Mouse (Mus musculus) lung, embryonic 14.5 days (tissue): Measurements from ENCODE around the gene Ap1s3. TPM values are rescaled to one million over a fixed set of nuclear protein-coding genes. Genes with fewer than 3 reads are reported as not detected.
A peak's percentile ranks its signal among the peaks of the same experiment; 100 is the strongest.

Experiments
- ATAC-seq: fragments of 200-750 bp; cut with Nextera tagmentation; 2 replicates; pipeline ENCODE4 v1.8.0; 2017; ENCODE audit warnings: mild to moderate bottlenecking, moderate TSS enrichment, moderate library complexity; ENCODE audit not compliant: insufficient read depth
- DNase-seq: peaks from one replicate; pipeline ENCODE4 v3.0.0-alpha.2; 2015
- H3K27ac ChIP-seq: fragments of 300-500 bp; sonication (generic); 2 replicates; pipeline ENCODE4 v1.5.1; 2014; ENCODE audit warnings: low read depth, mild to moderate bottlenecking, moderate library complexity
- H3K27me3 ChIP-seq: fragments of 300-500 bp; sonication (generic); 2 replicates; pipeline ENCODE4 v1.6.1; 2014; ENCODE audit warnings: low read length, control low read depth; ENCODE audit not compliant: insufficient read depth
- H3K36me3 ChIP-seq: fragments of 300-500 bp; sonication (generic); 2 replicates; pipeline ENCODE4 v1.6.1; 2014; ENCODE audit warnings: control low read depth; ENCODE audit not compliant: insufficient read depth
- H3K4me1 ChIP-seq: fragments of 300-500 bp; sonication (generic); 2 replicates; pipeline ENCODE4 v1.6.1; 2014; ENCODE audit warnings: antibody characterized with exemption, control low read depth; ENCODE audit not compliant: insufficient read depth
- H3K4me2 ChIP-seq: fragments of 300-500 bp; sonication (generic); 2 replicates; pipeline ENCODE4 v1.6.1; 2014; ENCODE audit warnings: mild to moderate bottlenecking
- H3K4me3 ChIP-seq: fragments of 300-500 bp; sonication (generic); 2 replicates; pipeline ENCODE4 v1.5.1; 2014; ENCODE audit warnings: low read depth, low read length
- H3K9ac ChIP-seq: fragments of 300-500 bp; sonication (generic); 2 replicates; pipeline ENCODE4 v1.6.1; 2014
- H3K9me3 ChIP-seq: fragments of 300-500 bp; sonication (generic); 2 replicates; pipeline ENCODE4 v1.6.1; 2016; ENCODE audit warnings: low read depth, low read length, control low read depth
- CTCF ChIP-seq: IDR thresholded peaks from 2 replicates; pipeline ENCODE4 v1.5.1; 2016; ENCODE audit warnings: antibody characterized with exemption, low read depth
- WGBS: fragments of 180-500 bp; shearing (Covaris S2); extraction: QIAGEN DNeasy Blood & Tissue Kit; methylation state at CpG from one replicate; pipeline ENCODE4 v1.1.7; 2014; 5-methylcytosine and 5-hydroxymethylcytosine counted together
- polyA plus RNA-seq: library from polyadenylated mRNA; unstranded; fragments of >200 nt; fragmentation: Nextera tagmentation; extraction: Ambion mirVana; gene quantifications from 2 replicates; pipeline ENCODE4 v1.2.1, GENCODE M21; 2014

The Ap1s3 gene
- polyA plus RNA-seq, 1 experiment from 2014 or later, result 0.51 TPM

GRCm38 (mm10) chr1:79707383-79707782 is 35.6 kb upstream of the Ap1s3 start:
- TF ChIP-seq CTCF, result no peak
- ATAC-seq (no peak), DNase-seq (no peak)
- 76% methylated on average over 9 of the region's 9 CpGs for WGBS
- no peaks in the 10 kb centered on the region for H3K9me3 ChIP-seq
- H3K9ac ChIP-seq, result no peak overlapping the region
- no peaks in the 10 kb centered on the region for H3K27me3 ChIP-seq
- H3K4me2 ChIP-seq, result no peak overlapping the region
- H3K4me1 ChIP-seq, result no peaks in the 10 kb centered on the region
- H3K4me3 ChIP-seq, result no peak overlapping the region
- H3K27ac ChIP-seq, result no peak overlapping the region
- peaks cover 4% of the 10 kb centered on the region for H3K36me3 ChIP-seq

DNA sequence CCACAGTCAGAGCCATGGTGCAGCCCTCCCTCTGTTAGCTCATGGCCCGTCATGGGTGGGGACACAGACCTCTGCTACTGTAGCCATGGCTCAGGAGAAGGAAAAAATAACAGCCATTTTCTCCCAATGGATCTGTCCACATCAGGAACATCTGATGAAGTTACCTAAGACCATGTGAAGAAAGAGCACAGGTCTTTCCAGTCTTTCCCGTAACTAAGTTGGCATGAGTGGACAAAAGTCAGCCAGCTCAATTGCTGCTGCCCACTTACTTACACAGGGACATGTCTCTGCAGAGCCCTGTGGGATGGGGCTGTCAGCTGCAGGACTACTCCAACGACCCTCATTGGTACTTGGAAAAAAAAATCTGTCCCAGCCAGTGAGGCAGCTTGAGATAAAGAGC is 34.9 kb upstream of the Ap1s3 start:
- H3K36me3 ChIP-seq, result peaks cover 4% of the 10 kb centered on the region
- DNase-seq (no peak), ATAC-seq (no peak)

DNA sequence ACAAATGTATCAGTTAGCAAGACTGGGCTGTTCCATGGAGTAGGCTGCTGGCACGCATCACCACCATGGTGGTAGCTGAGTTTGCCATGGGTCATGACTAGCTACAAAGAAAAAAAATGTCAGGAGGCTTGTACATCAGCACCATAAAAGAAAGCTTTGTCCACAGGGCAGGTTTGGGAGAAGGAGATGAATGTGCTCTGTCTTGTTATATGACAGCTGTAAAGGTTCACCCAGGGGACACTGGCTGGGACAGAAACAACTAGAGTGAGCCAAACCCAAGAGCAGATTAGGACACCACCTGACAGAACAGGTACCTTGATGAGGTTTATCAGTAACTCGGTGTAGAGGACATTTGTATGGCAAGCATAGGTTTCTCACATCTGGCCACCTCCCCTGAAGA is 32.9 kb upstream of the Ap1s3 start:
- Histone ChIP-seq H3K27me3 (no peaks in the 10 kb centered on the region), H3K4me2 (no peak overlapping the region), H3K27ac (no peak overlapping the region), H3K36me3 (peaks cover 4% of the 10 kb centered on the region), H3K4me1 (no peaks in the 10 kb centered on the region), H3K9me3 (no peaks in the 10 kb centered on the region), H3K4me3 (no peak overlapping the region), H3K9ac (no peak overlapping the region)
- no peak for ATAC-seq
- 86% methylated on average over 2 of the region's 2 CpGs for WGBS
- DNase-seq, result no peak
- TF ChIP-seq CTCF, result no peak

More for the DNA sequence above, 34.9 kb upstream of the Ap1s3 start:
- H3K27me3 ChIP-seq, result no peaks in the 10 kb centered on the region
- H3K9me3 ChIP-seq, result no peaks in the 10 kb centered on the region
- H3K9ac ChIP-seq, result no peak overlapping the region
- no peak overlapping the region for H3K4me3 ChIP-seq
- H3K4me1 ChIP-seq, result no peaks in the 10 kb centered on the region
- H3K27ac ChIP-seq, result no peak overlapping the region
- no peak for TF ChIP-seq CTCF
- H3K4me2 ChIP-seq, result no peak overlapping the region
- 67% methylated on average over 3 of the region's 3 CpGs for WGBS

GRCm38 (mm10) chr1:79703520-79703919 is 31.7 kb upstream of the Ap1s3 start:
- DNase-seq (no peak), ATAC-seq (no peak)
- TF ChIP-seq CTCF, result no peak
- Histone ChIP-seq H3K27me3 (no peaks in the 10 kb centered on the region), H3K27ac (no peak overlapping the region), H3K9me3 (no peaks in the 10 kb centered on the region), H3K4me1 (no peaks in the 10 kb centered on the region), H3K36me3 (peaks cover 4% of the 10 kb centered on the region), H3K4me3 (no peak overlapping the region), H3K4me2 (no peak overlapping the region), H3K9ac (no peak overlapping the region)
- WGBS, result 89% methylated on average over 8 of the region's 8 CpGs

DNA sequence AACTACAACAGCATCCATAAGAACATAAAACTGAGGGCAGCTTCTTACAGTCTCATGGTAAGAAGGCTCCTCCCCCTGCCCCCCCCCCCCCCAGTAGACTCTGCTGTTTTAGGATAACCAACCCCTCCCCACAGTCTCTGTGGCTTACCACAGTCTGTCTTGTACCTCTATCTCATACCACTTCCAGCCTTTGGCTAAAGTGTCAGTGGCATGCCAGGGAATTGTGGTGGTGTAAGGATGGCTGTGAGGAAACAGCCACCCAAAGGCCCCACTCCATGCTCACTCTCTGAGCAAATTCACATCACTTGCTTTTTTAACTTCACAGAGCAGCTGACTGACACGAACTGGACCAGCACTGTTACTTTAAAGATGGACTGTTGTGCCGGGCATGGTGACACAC is 26.7 kb upstream of the Ap1s3 start:
- Histone ChIP-seq H3K9ac (no peak overlapping the region), H3K27ac (no peak overlapping the region), H3K4me1 (peaks cover 2% of the 10 kb centered on the region; the same call in 1 of the 2 replicates), H3K9me3 (no peaks in the 10 kb centered on the region), H3K27me3 (no peaks in the 10 kb centered on the region), H3K36me3 (no peaks in the 10 kb centered on the region), H3K4me2 (no peak overlapping the region), H3K4me3 (no peak overlapping the region)
- DNase-seq, result no peak
- TF ChIP-seq CTCF, result no peak
- 87% methylated on average over 2 of the region's 2 CpGs for WGBS
- no peak for ATAC-seq

GRCm38 (mm10) chr1:79697382-79697781 is 25.6 kb upstream of the Ap1s3 start:
- H3K9me3 ChIP-seq, result no peaks in the 10 kb centered on the region

DNA sequence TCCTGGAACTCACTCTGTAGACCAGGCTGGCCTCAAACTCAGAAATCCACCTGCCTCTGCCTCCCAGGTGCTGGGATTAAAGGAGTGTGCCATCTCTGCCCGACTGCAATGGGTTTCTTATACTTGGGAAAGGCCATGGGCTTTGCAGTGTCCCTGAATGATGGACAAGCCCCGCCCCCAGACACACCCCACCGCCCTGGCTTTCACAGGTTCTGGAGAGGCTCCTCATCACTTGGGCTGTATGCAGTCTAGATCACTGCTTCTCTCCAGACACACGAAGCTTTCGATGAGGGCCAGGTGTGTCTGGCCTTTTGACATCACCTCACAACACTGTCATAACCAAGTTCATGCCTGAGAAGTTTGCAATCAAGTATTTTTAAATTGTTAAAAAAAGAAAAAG is 25.2 kb upstream of the Ap1s3 start:
- peaks cover 2% of the 10 kb centered on the region; the same call in 1 of the 2 replicates for H3K4me1 ChIP-seq
- ATAC-seq (peak; percentile 72), DNase-seq (peak; percentile 14)
- no peak for TF ChIP-seq CTCF
- no peak overlapping the region for H3K4me3 ChIP-seq
- no peaks in the 10 kb centered on the region for H3K36me3 ChIP-seq
- H3K27ac ChIP-seq, result 0 out of 2 replicates have a peak overlapping the region, but pooled peaks have one; percentile 30
- no peaks in the 10 kb centered on the region for H3K9me3 ChIP-seq
- WGBS, result 47% methylated on average over 5 of the region's 5 CpGs
- no peak overlapping the region for H3K4me2 ChIP-seq
- H3K27me3 ChIP-seq, result no peaks in the 10 kb centered on the region
- H3K9ac ChIP-seq, result no peak overlapping the region

More at GRCm38 (mm10) chr1:79697382-79697781, 25.6 kb upstream of the Ap1s3 start:
- H3K27ac ChIP-seq, result peak overlapping the region; percentile 67; the same call in 1 of the 2 replicates
- no peak overlapping the region for H3K4me3 ChIP-seq
- peak; percentile 90 for ATAC-seq
- peak; percentile 82 for DNase-seq
- no peaks in the 10 kb centered on the region for H3K36me3 ChIP-seq
- H3K9ac ChIP-seq, result no peak overlapping the region
- no peak for TF ChIP-seq CTCF
- H3K27me3 ChIP-seq, result no peaks in the 10 kb centered on the region
- 37% methylated on average over 9 of the region's 9 CpGs for WGBS
- peaks cover 2% of the 10 kb centered on the region; the same call in 1 of the 2 replicates for H3K4me1 ChIP-seq
- H3K4me2 ChIP-seq, result no peak overlapping the region

DNA sequence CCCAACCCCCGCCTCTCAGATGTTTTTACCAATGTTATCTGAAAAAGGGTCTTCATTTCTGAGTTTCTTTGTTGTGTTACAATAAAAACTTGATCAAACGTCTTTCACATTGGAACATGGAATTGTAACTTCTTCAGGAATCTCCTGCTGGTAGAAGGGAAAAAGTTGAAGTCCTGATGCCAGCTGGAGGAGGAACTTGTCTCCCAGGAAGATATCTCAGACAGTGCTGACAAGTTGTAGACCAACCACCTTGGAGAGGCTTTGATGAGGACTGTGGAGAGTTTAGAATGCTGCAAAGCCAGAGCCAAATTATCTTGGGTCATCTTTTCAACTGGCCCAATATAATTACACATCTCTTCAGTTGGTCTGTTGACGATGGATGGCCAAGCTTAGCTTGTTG is 20.7 kb upstream of the Ap1s3 start:
- Histone ChIP-seq H3K4me2 (no peak overlapping the region), H3K36me3 (no peaks in the 10 kb centered on the region), H3K27ac (no peak overlapping the region), H3K4me3 (no peak overlapping the region), H3K27me3 (no peaks in the 10 kb centered on the region), H3K9ac (no peak overlapping the region), H3K4me1 (peaks cover 2% of the 10 kb centered on the region; the same call in 1 of the 2 replicates), H3K9me3 (no peaks in the 10 kb centered on the region)
- DNase-seq (no peak), ATAC-seq (no peak)
- TF ChIP-seq CTCF, result no peak
- 73% methylated on average over 3 of the region's 3 CpGs for WGBS
